Comparison of ENCODE assay signal across 14 mouse cellular contexts in genomic region chr5:72720587-72720986, GRCm38 (mm10). TPM values are rescaled to one million over a fixed set of nuclear protein-coding genes. Genes with fewer than 3 reads are reported as not detected.
DNase-seq lines count a peak whose midpoint lies in the region; ATAC-seq and TF ChIP-seq lines count a peak whose summit lies in the region.
"Had no signal": no experiment of that assay in that cellular context is flagged by ENCODE, and none has a peak within 500 bp of the region (broad histone marks: within the 10 kb centered on the region; RNA-seq: fewer than 3 reads in every experiment).

No protein-coding gene starts in this region.

- H3K4me2 ChIP-seq in heart, postnatal 0 days (ENCODE audit: low read depth, low read length): no peak overlapping the region
- H3K4me2 ChIP-seq: embryonic facial prominence, embryonic 13.5 days; limb, embryonic 12.5 days; neural tube, embryonic 15.5 days had no signal

- 52% methylated on average over 7 of the region's 7 CpGs for WGBS in heart, postnatal 0 days
- WGBS in thymus, adult 2 months: 30% methylated on average over 7 of the region's 7 CpGs

- no peaks in the 10 kb centered on the region for H3K27me3 ChIP-seq in heart, postnatal 0 days (ENCODE audit: control insufficient read depth, insufficient read depth, low read length)
- no peaks in the 10 kb centered on the region for H3K27me3 ChIP-seq in thymus, adult 2 months (ENCODE audit: control insufficient read depth, insufficient read depth, low read length)
- H3K27me3 ChIP-seq: embryonic facial prominence, embryonic 13.5 days; limb, embryonic 12.5 days; neural tube, embryonic 15.5 days had no signal

- H3K9me3 ChIP-seq in heart, postnatal 0 days (replicated peaks; ENCODE audit: control insufficient read depth, low read length): no peaks in the 10 kb centered on the region
- H3K9me3 ChIP-seq: embryonic facial prominence, embryonic 13.5 days; limb, embryonic 12.5 days; midbrain, embryonic 10.5 days; neural tube, embryonic 15.5 days had no signal

- no peaks in the 10 kb centered on the region for H3K4me1 ChIP-seq in heart, postnatal 0 days (ENCODE audit: control insufficient read depth, insufficient read depth)
- H3K4me1 ChIP-seq in thymus, adult 2 months (replicated peaks; ENCODE audit: control insufficient read depth, insufficient read depth, low read length): no peaks in the 10 kb centered on the region
- H3K4me1 ChIP-seq: embryonic facial prominence, embryonic 13.5 days; limb, embryonic 12.5 days; midbrain, embryonic 10.5 days; neural tube, embryonic 15.5 days had no signal

- H3K36me3 ChIP-seq in heart, postnatal 0 days (replicated peaks; ENCODE audit: control insufficient read depth, insufficient read depth, low read length): no peaks in the 10 kb centered on the region
- peaks cover 42% of the 10 kb centered on the region for H3K36me3 ChIP-seq in thymus, adult 2 months (ENCODE audit: control insufficient read depth, insufficient read depth, low read length)
- H3K36me3 ChIP-seq: embryonic facial prominence, embryonic 13.5 days; limb, embryonic 12.5 days; midbrain, embryonic 10.5 days; neural tube, embryonic 15.5 days had no signal

- TF ChIP-seq POLR2A in thymus, adult 2 months (IDR thresholded peaks at IDR 0.05; ENCODE audit: control insufficient read depth, extremely low read depth, insufficient read depth, low read length, poor library complexity): no peak

- H3K4me3 ChIP-seq in heart, postnatal 0 days (ENCODE audit: low read depth, low read length): no peak overlapping the region
- H3K4me3 ChIP-seq in thymus, adult 2 months (ENCODE audit: control insufficient read depth, insufficient read depth, low read length): no peak overlapping the region
- H3K4me3 ChIP-seq: embryonic facial prominence, embryonic 13.5 days; limb, embryonic 12.5 days; midbrain, embryonic 10.5 days; neural tube, embryonic 15.5 days had no signal

- H3K9ac ChIP-seq in heart, postnatal 0 days (replicated peaks; ENCODE audit: low read depth, low read length): no peak overlapping the region
- H3K9ac ChIP-seq: embryonic facial prominence, embryonic 13.5 days; limb, embryonic 12.5 days; neural tube, embryonic 15.5 days had no signal

- no peak overlapping the region for H3K27ac ChIP-seq in heart, postnatal 0 days (ENCODE audit: low read depth)
- H3K27ac ChIP-seq in thymus, adult 2 months (ENCODE audit: control insufficient read depth, insufficient read depth, low read length): no peak overlapping the region
- H3K27ac ChIP-seq: embryonic facial prominence, embryonic 13.5 days; limb, embryonic 12.5 days; midbrain, embryonic 10.5 days; neural tube, embryonic 15.5 days had no signal

- no peak for TF ChIP-seq EP300 in heart, postnatal 0 days (IDR thresholded peaks at IDR 0.05; ENCODE audit: low read depth)

- intact Hi-C loops in heart, postnatal 14 days (cut with DNase I): no loop called here

- peak; percentile 12; the same call in 1 of the 2 replicates for TF ChIP-seq CTCF in heart, postnatal 0 days (IDR thresholded peaks at IDR 0.05; ENCODE audit: low read depth)
- TF ChIP-seq CTCF in thymus, adult 2 months (IDR thresholded peaks at IDR 0.05; ENCODE audit: borderline replicate concordance, control insufficient read depth, extremely low read depth, insufficient read depth, low read length, poor library complexity): no peak

- ATAC-seq in heart, postnatal 0 days (ENCODE audit: insufficient read depth, low read depth): no peak

- DNase-seq in heart, postnatal 0 days (ENCODE audit: low spot score): no peak
- DNase-seq in heart, postnatal 14 days: no peak
- DNase-seq in thymus, adult 2 months: peak; percentile 43
- no peak for DNase-seq in thymus, adult 18-20 months
- peak; percentile 68 for DNase-seq in induced T-regulatory cell, adult 2 months (ENCODE audit: low read depth)
- no peak for DNase-seq in spleen, postnatal 14 days (ENCODE audit: low spot score in 2 of 2)
- DNase-seq in ovary, postnatal 10 days (ENCODE audit: low spot score): no peak
- DNase-seq in layer of hippocampus, adult 11-12 months (ENCODE audit: low spot score): no peak
- DNase-seq: heart, postnatal 4 days; kidney, postnatal 14 days had no signal

RNA-seq across cellular contexts. Expression of gene Txk, which starts 32.0 kb away (rescaled TPM):
- 0.19 TPM in 1 of 2 replicates, not detected in the other for total RNA-seq in heart, postnatal 0 days (2014; rRNA removed; ENCODE audit: low replicate concordance)
- 0.10 TPM in 1 of 2 replicates, not detected in the other for polyA plus RNA-seq in heart, postnatal 0 days (2015; fragmentation: Nextera tagmentation; extraction: Ambion mirVana)
- 1 to 10 TPM in 1 of 2 experiments, under 1 TPM in 1; 0.05 to 1.0 TPM for total RNA-seq in heart, postnatal 14 days (2021)
- 20.0 and 22.8 TPM in 2 replicates for polyA plus RNA-seq in thymus, adult 2 months (2012; rRNA removed)
- polyA plus RNA-seq: limb, embryonic 12.5 days; midbrain, embryonic 10.5 days had no signal

Comparison
In these comparisons a context has a peak if more than half of its experiments do, and no peak if none do; other contexts are left out.
1. DNase-seq: peak in thymus, adult 2 months (single experiment) and induced T-regulatory cell, adult 2 months (single experiment); none in heart, postnatal 0 days (single experiment), heart, postnatal 14 days (0 of 2), thymus, adult 18-20 months (0 of 2), spleen, postnatal 14 days (0 of 2), ovary, postnatal 10 days (single experiment) and layer of hippocampus, adult 11-12 months (single experiment).